Mouse (Mus musculus) adipose tissue, adult 10 weeks (tissue): Measurements from ENCODE around the gene Olfml3. TPM values are rescaled to one million over a fixed set of nuclear protein-coding genes. Genes with fewer than 3 reads are reported as not detected.

Source experiments
- polyA plus RNA-seq: library from polyadenylated mRNA; stranded (reverse); fragments of 350-450 nt; fragmentation: Illumina TruSeq; extraction: RNeasy Lipid Tissue Mini Kit (QIAGEN cat#74804); gene quantifications from one replicate; pipeline ENCODE4 v1.2.3, GENCODE M21; 2014; ENCODE audit warnings: low read depth, low replicate concordance

Gene Olfml3
- polyA plus RNA-seq: 27.8 TPM

GRCm38 (mm10) chr3:103737778-103738571 is at the start of gene Olfml3:
Olfml3 (minus strand) TSS chr3:103738001.

GRCm38 (mm10) chr3:103739329-103739728 is 1.5 kb upstream of the Olfml3 start, which contains the start of gene Gm10964:
Gm10964 (plus strand) TSS chr3:103739366.

Other genes with a start within 250 kb of the Olfml3 start
- gene Syt6, start 162.8 kb downstream of the Olfml3 start, polyA plus RNA-seq: 0.19 TPM
- 0.71 TPM for gene Atg4a-ps, start 91.9 kb downstream of the Olfml3 start, polyA plus RNA-seq
- not detected for gene Gm10964, start 1.4 kb upstream of the Olfml3 start, polyA plus RNA-seq
- gene Hipk1, start 53.6 kb upstream of the Olfml3 start, polyA plus RNA-seq: 45.0 TPM
- 9.7 TPM for gene Dclre1b, start 71.4 kb upstream of the Olfml3 start, polyA plus RNA-seq
- gene Ap4b1, start 71.5 kb upstream of the Olfml3 start, polyA plus RNA-seq: 18.5 TPM
- gene Gm43064, start 71.6 kb upstream of the Olfml3 start, polyA plus RNA-seq: 0.25 TPM
- 244 TPM for gene Bcl2l15, start 94.6 kb upstream of the Olfml3 start, polyA plus RNA-seq
- gene Ptpn22, start 121.8 kb upstream of the Olfml3 start, polyA plus RNA-seq: 33.0 TPM
- 9.1 TPM for gene Rsbn1, start 176.1 kb upstream of the Olfml3 start, polyA plus RNA-seq
- gene Phtf1, start 230.1 kb upstream of the Olfml3 start, polyA plus RNA-seq: 20.3 TPM